Mouse (Mus musculus) limb, embryonic 13.5 days (tissue): ENCODE results near the gene Idi2. TPM values are rescaled to one million over a fixed set of nuclear protein-coding genes. Genes with fewer than 3 reads are reported as not detected.

Experiments used
- microRNA-seq: library from miRNA; unstranded; fragments of <30 nt; microRNA quantifications from one replicate; pipeline ENCODE4, GENCODE M21; 2016
- polyA plus RNA-seq: library from polyadenylated mRNA; unstranded; fragments of >200 nt; fragmentation: Nextera tagmentation; extraction: Ambion mirVana; gene quantifications from 2 replicates; pipeline ENCODE4 v1.2.1, GENCODE M21; 2015

Idi2 gene
- polyA plus RNA-seq, 1 experiment from 2014 or later, result not detected

Small RNA genes within 50 kb of the gene (microRNA-seq; reads per million reads assigned to microRNA genes)
- gene Gm22750, result not detected

Other genes starting within 250 kb of the Idi2 start
- gene Wdr37, start 81.0 kb upstream of the Idi2 start, polyA plus RNA-seq, result 23.3 and 26.1 TPM in 2 replicates
- gene Idi1, start 67.4 kb upstream of the Idi2 start, polyA plus RNA-seq, result 55.8 and 56.7 TPM in 2 replicates
- gene Gm9745, start 4.6 kb upstream of the Idi2 start, polyA plus RNA-seq, result not detected in 2 replicates
- gene Gtpbp4, start 43.2 kb downstream of the Idi2 start, polyA plus RNA-seq, result 93.0 and 95.0 TPM in 2 replicates
- gene Larp4b, start 141.0 kb downstream of the Idi2 start, polyA plus RNA-seq, result 29.6 and 31.0 TPM in 2 replicates